Mouse (Mus musculus): ENCODE results near the gene Scly. TPM values are rescaled to one million over a fixed set of nuclear protein-coding genes. Genes with fewer than 3 reads are reported as not detected.

Gene Scly
- polyA plus RNA-seq, 1 experiment from 2014 or later, result 12.6 TPM

DNA sequence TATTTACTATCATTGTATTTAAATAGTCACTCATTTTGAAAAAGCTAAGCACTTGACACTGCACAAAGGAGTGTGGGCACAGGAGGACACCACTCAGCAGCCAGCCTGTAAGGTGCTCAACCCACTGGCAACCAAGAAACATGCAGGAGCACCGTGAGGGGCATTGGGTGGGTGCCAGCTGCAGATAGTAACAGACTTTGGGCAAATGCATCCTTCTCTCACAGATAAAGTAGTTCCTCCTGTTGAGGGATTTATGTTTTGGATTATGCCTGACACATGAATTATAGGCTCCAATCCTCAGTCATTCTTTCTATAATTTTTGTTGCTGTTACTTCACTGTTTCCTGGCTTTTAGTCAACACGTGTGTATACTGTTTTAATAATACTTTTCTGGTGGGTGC, 20.7 kb upstream of the Scly start:
- no peak overlapping the region for H3K4me2 ChIP-seq
- no peak overlapping the region for H3K4me3 ChIP-seq
- 94% methylated on average over 2 of the region's 2 CpGs for WGBS
- no peak for ATAC-seq (replicated peaks)
- no peaks in the 10 kb centered on the region for H3K4me1 ChIP-seq
- peaks cover 31% of the 10 kb centered on the region; the same call in 1 of the 2 replicates for H3K36me3 ChIP-seq (replicated peaks)
- H3K9ac ChIP-seq, result no peak overlapping the region
- H3K27ac ChIP-seq, result no peak overlapping the region
- H3K27me3 ChIP-seq (replicated peaks), result no peaks in the 10 kb centered on the region
- H3K9me3 ChIP-seq, result no peaks in the 10 kb centered on the region

DNA sequence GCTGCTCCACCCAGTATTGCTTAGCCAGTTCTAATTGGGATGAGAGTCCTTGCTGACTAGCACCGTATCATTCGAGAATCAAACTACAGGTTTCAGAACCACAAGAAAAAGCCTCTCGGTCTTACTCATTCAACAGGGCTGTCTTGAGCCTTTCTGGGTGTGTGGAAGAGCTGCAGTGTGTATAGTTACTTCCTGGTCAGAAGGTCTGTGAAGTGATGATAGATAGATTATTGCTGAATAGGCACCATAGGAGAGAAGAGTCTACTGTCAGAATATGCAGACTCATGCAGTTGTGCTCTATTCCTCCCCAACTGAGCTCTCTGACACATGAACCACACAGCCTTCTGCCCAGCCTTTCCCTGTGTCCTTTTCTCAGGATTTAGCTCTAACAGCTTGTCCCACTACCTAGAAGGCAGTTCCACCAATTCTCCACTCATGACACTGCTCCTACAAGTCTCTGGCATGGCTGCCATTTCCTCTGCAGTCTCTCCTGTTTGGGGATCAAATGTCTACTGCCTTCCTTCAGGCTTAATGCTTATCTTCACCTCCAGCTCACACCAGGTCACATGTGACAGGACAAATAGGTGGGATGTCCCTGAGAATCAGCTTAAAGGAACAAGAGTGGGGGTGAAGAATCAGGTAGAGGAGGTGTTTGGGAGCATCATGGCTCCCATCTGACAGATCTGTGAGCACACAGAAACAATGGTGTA, 19.6 kb upstream of the Scly start:
- no peak overlapping the region for H3K4me2 ChIP-seq
- H3K4me1 ChIP-seq, result no peaks in the 10 kb centered on the region
- no peak overlapping the region for H3K27ac ChIP-seq
- WGBS, result 94% methylated on average over 3 of the region's 3 CpGs
- no peaks in the 10 kb centered on the region for H3K9me3 ChIP-seq
- H3K9ac ChIP-seq, result no peak overlapping the region
- no peaks in the 10 kb centered on the region for H3K27me3 ChIP-seq (replicated peaks)
- no peak overlapping the region for H3K4me3 ChIP-seq
- H3K36me3 ChIP-seq (replicated peaks), result peaks cover 31% of the 10 kb centered on the region; the same call in 1 of the 2 replicates
- ATAC-seq (replicated peaks), result no peak

DNA sequence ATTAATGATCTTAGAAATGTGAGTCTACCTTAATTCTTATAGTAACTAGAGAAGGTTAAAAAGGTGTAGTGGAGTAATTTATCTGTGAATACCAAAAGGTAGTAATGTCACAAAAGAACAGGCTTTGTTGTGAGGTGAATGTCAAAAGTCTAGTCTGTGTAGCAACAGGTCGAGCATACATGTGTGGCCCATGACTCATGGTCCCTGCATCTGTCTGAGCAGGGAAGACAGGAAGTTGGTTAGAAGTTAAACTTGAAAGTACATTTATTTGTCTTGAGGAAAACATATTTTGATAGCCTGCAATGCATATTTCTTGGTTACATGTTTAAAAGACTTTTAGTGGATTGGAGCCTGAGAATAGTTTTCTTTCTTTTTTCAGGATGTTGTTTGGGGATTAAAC, 19.0 kb upstream of the Scly start:
- H3K27ac ChIP-seq, result no peak overlapping the region
- no peaks in the 10 kb centered on the region for H3K9me3 ChIP-seq
- H3K9ac ChIP-seq, result no peak overlapping the region
- peaks cover 31% of the 10 kb centered on the region; the same call in 1 of the 2 replicates for H3K36me3 ChIP-seq (replicated peaks)
- 92% methylated on average over 1 of the region's 1 CpGs for whole genome bisulfite sequencing
- H3K4me3 ChIP-seq, result no peak overlapping the region
- H3K4me2 ChIP-seq, result no peak overlapping the region
- H3K27me3 ChIP-seq (replicated peaks), result no peaks in the 10 kb centered on the region
- H3K4me1 ChIP-seq, result no peaks in the 10 kb centered on the region
- ATAC-seq (replicated peaks), result no peak

DNA sequence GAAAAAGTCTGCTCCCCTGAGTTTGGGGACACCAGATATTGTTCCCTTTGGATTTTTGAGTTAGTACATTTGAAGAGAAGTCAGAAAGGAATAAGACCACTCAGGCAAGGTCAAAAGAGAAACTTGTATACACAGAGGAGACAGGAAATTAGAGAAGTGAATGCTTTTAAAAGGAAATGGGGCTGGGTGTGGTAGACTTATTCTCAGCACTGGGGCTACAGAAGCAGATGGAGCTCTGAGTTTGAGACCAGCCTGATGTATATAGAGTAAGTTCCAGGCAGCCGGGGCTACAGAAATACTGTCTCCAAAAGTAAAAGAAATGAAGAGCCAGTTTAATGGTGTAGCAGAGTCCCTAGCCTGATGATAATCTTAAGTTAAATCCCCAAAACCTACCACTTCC, 15.6 kb upstream of the Scly start:
- WGBS, result 84% methylated on average over 1 of the region's 1 CpGs
- no peak overlapping the region for H3K9ac ChIP-seq
- no peaks in the 10 kb centered on the region for H3K4me1 ChIP-seq
- H3K27ac ChIP-seq, result no peak overlapping the region
- no peaks in the 10 kb centered on the region for H3K9me3 ChIP-seq
- no peak overlapping the region for H3K4me2 ChIP-seq
- no peaks in the 10 kb centered on the region for H3K27me3 ChIP-seq (replicated peaks)
- H3K4me3 ChIP-seq, result no peak overlapping the region
- peaks cover 32% of the 10 kb centered on the region; the same call in 1 of the 2 replicates for H3K36me3 ChIP-seq (replicated peaks)
- no peak for ATAC-seq (replicated peaks)

DNA sequence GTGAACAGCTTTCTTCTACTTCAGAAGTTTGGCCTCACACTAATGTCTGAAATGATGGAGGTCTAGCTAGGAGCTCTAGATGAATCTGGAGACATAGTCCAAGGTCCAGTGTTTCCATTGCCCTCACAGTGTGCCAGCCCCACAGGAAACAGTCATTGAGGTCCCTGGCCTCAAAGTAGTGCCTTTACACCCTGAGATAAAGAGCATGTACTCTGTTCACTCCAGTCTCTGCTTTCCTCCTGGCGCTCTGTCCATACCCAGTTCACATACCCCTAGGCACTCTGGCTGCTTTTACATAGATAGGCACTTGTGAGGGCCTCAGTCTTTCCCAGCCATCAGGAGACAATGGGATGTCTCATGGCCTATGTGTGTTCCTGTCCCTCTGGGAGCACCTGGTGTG, 8.8 kb upstream of the Scly start:
- no peak overlapping the region for H3K4me3 ChIP-seq
- no peak overlapping the region for H3K9ac ChIP-seq
- H3K9me3 ChIP-seq, result no peaks in the 10 kb centered on the region
- ATAC-seq (replicated peaks), result no peak
- H3K27ac ChIP-seq, result no peak overlapping the region
- 95% methylated on average over 1 of the region's 1 CpGs for WGBS
- no peaks in the 10 kb centered on the region for H3K27me3 ChIP-seq (replicated peaks)
- H3K4me2 ChIP-seq, result no peak overlapping the region
- peaks cover 6% of the 10 kb centered on the region; the same call in 1 of the 2 replicates for H3K36me3 ChIP-seq (replicated peaks)
- H3K4me1 ChIP-seq, result no peaks in the 10 kb centered on the region

DNA sequence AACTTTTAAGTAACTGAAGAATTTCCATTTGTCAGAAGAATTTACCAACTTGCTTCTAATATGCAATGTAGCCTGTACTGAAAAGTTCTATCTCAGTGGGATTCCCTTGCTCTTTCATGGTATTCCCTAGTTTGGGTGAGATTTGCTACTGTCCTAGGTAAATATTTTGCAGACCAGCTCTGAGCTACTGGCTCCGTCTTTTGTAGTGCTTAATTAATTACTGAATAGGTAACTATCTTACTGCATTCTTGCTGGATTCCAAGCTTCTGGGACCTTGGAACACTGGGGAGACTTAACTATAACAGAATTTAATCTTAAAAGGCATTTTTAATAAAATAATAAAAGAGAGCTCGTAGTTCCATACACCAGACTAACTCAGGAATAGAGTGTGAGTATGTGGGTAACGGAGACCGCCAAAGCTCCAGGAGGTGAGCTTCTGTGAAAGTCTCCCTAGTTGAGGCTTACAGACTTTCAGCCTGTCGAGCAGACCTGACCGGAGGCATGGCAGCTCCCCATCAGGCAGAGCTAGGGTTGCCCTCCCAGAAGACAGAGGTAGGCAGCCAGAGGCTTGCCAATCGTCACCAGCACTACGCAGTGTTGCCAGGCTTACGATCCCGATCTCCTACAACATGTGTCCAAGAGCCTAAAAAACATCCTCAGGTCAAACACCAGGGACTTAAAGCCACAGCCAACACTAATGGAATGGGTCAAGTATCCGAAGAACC, 5.9 kb upstream of the Scly start:
- Histone ChIP-seq H3K27me3 (replicated peaks) (no peaks in the 10 kb centered on the region), H3K4me1 (no peaks in the 10 kb centered on the region), H3K4me3 (no peak overlapping the region), H3K27ac (no peak overlapping the region), H3K9ac (no peak overlapping the region), H3K9me3 (no peaks in the 10 kb centered on the region), H3K4me2 (no peak overlapping the region), H3K36me3 (replicated peaks) (no peaks in the 10 kb centered on the region)
- 95% methylated on average over 11 of the region's 11 CpGs for WGBS
- ATAC-seq (replicated peaks), result no peak

DNA sequence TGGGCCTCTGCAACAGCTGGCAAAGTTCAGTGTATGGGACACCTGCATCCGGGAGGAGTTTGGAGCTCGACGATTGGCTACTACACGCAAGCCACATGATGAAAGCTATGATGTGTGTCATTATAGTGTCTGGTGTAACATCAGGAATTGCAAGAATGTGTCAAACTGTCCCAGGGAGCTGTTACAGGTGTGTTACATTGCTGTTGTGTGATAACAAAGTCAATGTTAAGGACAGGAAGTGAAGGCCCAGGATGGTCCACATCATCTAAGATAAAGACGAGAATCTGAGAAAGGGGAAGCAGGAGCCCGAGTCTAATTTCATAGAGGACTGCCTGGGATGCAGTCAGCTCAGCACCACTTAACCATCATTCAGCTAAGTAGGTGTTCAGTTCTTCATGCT, 2.6 kb upstream of the Scly start:
- no peak for ATAC-seq (replicated peaks)
- H3K4me2 ChIP-seq, result no peak overlapping the region
- no peaks in the 10 kb centered on the region for H3K27me3 ChIP-seq (replicated peaks)

DNA sequence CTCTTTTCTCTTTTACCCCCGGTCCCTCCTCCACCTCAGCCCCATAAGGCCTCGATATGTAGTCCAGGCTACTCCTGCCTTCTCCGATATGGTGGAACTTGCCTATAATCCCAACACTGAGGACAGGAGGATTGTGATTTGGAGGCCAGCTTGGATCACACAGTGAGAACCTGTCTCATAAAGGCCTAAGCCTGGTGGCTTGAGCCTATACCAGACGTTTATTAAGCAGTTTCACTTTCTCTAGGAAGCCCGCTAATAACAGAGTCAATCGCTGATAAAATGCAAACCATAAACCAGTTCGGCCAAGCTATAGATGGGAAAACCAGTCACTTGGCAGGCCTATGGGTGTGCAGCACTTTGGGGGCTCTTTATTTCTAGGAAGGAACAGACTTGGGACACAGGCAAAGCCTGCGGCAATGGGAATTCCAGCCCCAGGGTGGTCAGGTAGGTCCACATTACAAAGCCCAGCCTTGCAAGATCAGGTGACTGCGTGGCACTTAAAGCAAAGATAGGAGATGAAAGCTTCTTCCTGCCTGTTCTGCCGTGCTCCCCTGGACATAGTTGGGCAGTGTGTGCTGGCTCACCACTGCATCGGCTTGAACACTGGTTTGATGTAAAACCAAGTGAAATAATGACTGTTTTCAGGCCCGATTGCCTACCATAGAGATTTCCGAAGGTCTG, 1.0 kb downstream of the Scly start:
- Histone ChIP-seq H3K36me3 (replicated peaks) (no peaks in the 10 kb centered on the region), H3K4me2 (peak overlapping the region; percentile 73), H3K4me1 (peaks cover 10% of the 10 kb centered on the region), H3K27ac (no peak overlapping the region), H3K9me3 (no peaks in the 10 kb centered on the region), H3K9ac (peak overlapping the region; percentile 69; the same call in 1 of the 2 replicates), H3K27me3 (replicated peaks) (no peaks in the 10 kb centered on the region), H3K4me3 (peak overlapping the region; percentile 81)
- 87% methylated on average over 13 of the region's 13 CpGs for WGBS
- ATAC-seq (replicated peaks), result no peak

More for the DNA sequence above, 2.6 kb upstream of the Scly start:
- 93% methylated on average over 6 of the region's 6 CpGs for WGBS
- Histone ChIP-seq H3K27ac (no peak overlapping the region), H3K9me3 (no peaks in the 10 kb centered on the region), H3K4me1 (peaks cover 10% of the 10 kb centered on the region), H3K9ac (no peak overlapping the region), H3K36me3 (replicated peaks) (no peaks in the 10 kb centered on the region), H3K4me3 (no peak overlapping the region)

DNA sequence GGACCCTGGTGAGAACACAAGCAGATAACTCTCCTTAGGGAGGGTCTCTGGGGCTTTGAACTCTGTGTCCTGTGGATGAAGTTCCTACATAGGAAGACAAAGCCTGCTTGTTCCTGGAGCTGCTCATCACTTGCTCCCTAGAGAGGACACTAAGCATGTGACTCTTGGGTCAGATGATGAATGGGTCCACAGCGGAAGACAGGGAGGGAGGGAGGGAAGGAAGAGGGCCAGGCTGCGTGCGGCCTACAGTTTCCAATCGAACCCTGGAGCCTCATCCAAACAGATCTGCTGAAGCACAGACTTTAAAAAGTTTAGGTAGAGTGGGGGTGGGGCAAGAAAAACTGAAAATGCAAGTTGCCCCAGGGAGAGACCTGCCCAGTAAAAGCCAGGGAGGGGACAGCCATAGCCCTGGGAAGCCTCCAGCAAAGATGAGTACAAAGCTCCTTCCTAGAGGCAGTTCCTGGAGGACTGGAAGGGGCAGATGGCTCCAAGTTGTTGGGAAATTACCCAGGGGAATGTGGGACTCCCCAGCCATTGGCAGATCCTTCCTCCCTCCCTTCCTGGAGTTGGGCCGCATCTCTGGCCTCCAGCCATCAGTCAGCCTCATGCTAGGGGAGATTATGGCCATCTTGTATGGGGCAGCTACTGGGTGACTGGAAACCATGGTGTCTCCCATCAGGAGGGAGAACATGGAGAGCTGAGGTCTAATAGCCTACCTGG, 1.7 kb downstream of the Scly start:
- Histone ChIP-seq H3K36me3 (replicated peaks) (no peaks in the 10 kb centered on the region), H3K4me1 (peaks cover 10% of the 10 kb centered on the region), H3K4me3 (no peak overlapping the region), H3K9me3 (no peaks in the 10 kb centered on the region), H3K27me3 (replicated peaks) (no peaks in the 10 kb centered on the region), H3K27ac (no peak overlapping the region), H3K9ac (no peak overlapping the region), H3K4me2 (no peak overlapping the region)
- ATAC-seq (replicated peaks), result no peak
- WGBS, result 90% methylated on average over 5 of the region's 5 CpGs

DNA sequence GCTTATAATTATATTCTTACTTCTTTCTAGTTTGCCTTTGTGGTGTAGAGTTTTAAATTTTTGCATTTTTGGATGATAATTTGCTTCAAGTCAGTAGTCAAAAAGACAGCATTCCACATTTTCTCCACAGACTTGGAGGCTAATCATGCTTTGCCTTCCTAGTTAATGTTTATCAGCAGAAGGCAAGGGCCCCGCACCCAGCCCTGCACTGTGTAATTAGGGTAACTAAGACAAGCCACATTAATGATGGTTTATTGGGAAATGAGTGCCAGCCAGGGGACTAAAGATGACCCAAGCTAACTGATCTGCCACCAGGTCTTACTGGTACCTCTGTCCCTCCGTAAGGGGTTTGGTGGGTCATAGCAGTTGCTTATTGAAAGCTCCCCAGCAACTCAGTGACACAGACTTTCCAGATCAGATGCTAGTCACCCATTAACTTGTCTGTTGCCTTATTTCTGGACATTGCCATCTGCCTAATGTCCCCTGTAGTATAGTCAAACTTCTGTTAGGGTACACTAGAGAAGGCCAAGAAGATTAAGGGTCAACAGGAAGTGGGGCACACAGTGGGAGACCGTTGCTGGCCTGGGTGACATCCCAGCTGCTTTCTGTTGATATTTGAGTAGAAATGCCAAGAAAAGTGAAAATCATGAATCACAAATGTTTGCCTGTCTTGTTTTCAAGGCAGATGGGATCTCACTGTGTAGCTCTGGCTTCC, 3.2 kb downstream of the Scly start:
- Histone ChIP-seq H3K4me2 (no peak overlapping the region), H3K36me3 (replicated peaks) (no peaks in the 10 kb centered on the region), H3K27ac (no peak overlapping the region), H3K4me1 (peaks cover 10% of the 10 kb centered on the region), H3K9ac (no peak overlapping the region), H3K4me3 (no peak overlapping the region), H3K27me3 (replicated peaks) (no peaks in the 10 kb centered on the region), H3K9me3 (no peaks in the 10 kb centered on the region)
- 86% methylated on average over 3 of the region's 3 CpGs for WGBS
- no peak for ATAC-seq (replicated peaks)

DNA sequence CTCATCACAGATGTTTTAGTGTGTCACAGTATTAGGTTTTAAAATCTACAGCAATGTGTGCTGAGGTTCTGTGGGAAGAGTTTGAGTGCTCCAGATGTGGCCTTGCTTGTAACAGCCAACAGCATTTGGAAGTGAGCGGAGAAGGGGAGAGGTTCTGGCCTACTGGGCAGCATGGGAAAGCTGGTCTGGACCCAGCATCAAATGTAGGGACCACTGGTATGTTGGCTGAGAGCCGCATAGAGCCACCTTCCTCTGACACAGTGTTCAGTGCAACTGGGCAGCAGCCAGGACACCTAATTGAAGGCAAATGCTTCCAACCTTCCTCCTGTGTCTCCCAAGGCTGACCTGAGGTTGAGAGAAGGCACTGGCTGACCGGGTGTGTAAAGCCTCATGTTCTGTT, 3.9 kb downstream of the Scly start:
- ATAC-seq (replicated peaks), result no peak
- 93% methylated on average over 3 of the region's 3 CpGs for whole genome bisulfite sequencing
- Histone ChIP-seq H3K9me3 (no peaks in the 10 kb centered on the region), H3K4me1 (peaks cover 10% of the 10 kb centered on the region), H3K4me2 (no peak overlapping the region), H3K27me3 (replicated peaks) (no peaks in the 10 kb centered on the region), H3K36me3 (replicated peaks) (peaks cover 2% of the 10 kb centered on the region; the same call in 1 of the 2 replicates), H3K4me3 (no peak overlapping the region), H3K27ac (no peak overlapping the region), H3K9ac (no peak overlapping the region)

Measured in midbrain, embryonic 15.5 days (tissue).